Mouse (Mus musculus) kidney, postnatal 4 days (tissue): ENCODE measurements at regions not wholly inside any gene's neighbourhood (a gene's known extent, or its start where the extent isn't known, plus 50 kb on each side); places are given as distances from the start of the nearest gene placed in this dataset.

Experiments
- DNase-seq, 2 experiments: peaks; one replicate each; pipeline ENCODE4 v3.0.0; 2021; ENCODE audit warnings: mixed read lengths in 2 of 2

DNA sequence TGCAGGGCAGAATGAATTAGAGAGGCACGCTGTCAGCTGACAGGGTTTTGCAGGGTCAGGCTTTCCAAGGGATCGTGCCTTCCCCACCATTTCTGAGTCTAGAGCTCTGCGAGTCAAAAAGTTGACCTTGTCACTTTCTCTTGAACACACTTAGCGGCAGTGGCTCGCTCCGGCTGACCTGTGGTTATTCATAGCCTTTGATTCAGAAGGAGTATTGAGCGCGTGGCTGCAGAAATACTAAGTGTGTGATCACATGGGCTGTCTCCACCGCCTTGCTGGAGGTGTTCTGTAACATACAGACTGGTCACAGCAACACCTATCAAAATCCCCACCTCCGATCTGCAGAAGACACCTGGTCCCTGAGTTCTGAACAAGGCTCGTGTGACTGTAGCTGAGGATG lies 252.9 kb downstream of the Uaca start:
- no peak for DNase-seq

DNA sequence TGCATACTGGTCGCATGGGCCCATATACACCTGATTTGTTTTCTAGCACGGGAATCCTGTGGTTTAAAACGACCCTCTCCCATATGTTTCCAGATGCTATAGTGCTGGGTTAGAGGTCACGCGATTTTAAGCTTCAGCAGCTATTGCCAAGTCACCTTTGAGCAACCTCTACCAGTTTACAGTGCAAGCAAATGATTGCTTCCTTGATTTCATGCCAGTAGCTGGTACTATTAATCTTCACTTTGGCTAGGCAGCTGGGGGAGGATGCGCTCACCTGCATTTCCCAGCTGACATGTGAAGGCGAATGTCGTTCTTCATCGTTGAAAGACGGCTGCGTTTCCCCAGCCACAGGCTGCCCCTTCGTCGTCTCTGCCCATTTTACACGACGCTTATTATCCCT lies 254.2 kb downstream of the Uaca start:
- DNase-seq = no peak

DNA sequence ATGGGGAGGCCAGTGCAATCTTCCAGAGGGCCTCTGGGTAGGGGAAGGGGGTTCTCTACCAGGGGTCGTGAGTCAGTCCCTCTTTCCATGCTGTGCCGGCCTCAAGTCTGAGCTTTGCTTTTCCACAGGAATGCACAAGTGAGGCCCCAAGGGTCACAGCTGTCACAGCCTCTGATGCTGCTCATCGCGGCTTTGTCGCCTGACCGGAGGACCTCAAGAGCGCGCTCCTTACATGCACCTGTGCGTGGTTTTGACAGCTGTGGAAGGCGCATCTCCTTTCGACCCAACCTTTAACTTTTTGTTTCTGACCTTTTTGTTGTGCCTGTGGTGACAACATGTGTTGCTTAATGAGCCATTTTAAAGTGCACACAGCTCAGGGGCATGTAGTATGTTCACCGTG lies 258.3 kb downstream of the Uaca start:
- DNase-seq = no peak

DNA sequence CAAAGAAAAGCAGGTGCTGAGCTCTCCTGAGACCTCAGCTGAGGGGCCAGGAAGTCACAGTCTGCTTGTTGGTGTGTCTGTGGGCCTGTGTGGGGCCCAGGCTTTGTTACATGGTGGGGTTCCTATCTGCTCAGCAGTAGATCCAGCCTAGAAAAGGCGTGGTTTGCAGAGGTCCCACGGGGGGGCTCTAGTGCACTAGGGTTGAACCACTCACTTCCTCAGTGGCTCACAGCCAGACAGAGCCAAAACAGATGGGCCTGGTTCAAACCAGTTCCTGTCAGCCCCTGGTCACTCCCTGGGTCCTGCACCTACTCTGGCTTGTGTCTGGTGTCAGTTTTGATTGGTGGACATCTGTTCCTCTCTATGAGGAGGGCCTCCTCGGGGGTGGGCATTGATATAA lies 260.1 kb downstream of the Uaca start:
- peak; percentile 78 to 85 for DNase-seq

DNA sequence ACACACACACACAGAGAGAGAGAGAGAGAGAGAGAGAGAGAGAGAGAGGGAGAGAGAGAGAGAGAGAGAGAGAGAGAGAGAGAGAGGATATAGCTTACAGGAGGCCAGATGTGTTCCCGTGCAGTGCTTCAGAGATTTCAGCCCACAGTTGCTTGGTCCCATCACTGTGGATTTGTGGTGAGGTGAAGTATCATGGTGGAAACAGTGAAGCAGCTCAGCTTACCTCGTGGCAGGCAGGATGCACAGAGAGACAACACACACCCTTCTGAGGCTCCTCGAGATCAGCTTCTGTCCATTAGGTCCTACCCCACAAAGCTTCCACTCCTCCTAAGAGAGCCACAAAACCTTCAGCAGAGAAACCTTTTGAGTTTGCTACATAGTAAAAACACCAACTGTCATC lies 261.1 kb downstream of the Uaca start:
- no peak for DNase-seq

DNA sequence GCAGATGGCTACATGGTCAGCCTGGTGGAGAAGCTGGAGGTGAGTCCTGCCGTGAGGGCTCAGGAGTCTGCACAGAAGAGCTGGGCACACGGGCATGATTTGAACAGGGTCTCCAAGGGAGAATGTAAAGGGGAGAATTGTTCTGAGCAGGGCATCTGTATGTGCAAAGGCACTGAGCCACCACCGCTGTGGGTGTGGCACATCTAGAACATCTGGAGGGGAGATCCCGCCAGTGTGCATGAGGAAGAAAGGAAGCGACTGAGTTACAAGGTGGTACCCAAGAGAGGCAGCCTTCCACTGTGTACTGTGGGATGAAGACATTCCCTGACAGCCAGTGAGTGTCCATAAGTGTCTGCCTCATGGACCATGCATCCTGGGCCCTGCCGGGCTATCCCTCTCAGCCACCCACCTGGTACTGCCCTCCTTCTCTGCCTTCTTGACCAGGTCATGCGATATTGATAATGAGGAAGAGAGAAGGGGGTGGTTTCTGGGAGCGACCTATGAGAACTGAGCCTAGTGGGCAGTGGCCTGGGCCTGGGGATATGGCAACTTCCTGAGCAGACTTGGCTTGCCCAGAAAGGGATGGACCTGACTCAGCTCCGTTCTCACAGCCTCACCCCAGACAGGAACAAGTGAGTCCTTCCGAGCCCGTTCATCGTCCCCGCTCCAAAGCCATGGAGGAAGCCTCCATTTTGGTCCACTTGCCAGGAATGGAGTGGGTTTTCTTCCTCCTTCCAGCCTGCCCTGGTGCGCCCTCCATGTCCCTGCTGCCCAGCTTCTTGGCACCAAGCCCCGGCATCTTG lies 261.8 kb downstream of the Uaca start:
- DNase-seq = peak in 1 of 2 experiments; percentile 22

DNA sequence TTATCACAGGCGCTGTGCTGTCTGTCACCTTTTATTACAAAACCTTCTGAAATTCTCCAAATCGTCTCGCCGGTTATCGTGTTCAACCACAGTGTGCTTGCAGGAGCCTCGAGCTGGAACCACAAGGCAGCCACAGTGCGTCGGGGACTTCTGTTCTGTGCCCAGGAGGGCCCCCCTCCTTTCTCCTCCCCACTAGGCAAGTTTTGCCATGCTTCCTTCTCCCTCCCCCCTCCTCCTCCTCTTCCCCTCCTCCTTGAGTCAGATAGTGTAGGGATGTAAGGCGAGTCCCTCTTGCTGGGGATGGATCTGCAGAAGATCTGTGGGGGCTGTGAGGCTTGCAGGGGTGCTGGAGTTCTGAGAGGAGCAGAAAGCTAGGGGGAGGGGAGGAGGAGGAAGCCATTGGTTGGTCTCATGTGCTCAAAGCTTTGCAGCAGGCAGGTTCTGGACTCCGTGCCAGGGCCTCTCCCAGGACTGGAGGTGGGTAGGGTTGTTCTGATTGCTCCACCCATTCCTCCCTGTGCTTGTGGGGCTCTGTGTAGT lies 262.5 kb downstream of the Uaca start:
- DNase-seq = peak in 1 of 2 experiments; percentile 36

DNA sequence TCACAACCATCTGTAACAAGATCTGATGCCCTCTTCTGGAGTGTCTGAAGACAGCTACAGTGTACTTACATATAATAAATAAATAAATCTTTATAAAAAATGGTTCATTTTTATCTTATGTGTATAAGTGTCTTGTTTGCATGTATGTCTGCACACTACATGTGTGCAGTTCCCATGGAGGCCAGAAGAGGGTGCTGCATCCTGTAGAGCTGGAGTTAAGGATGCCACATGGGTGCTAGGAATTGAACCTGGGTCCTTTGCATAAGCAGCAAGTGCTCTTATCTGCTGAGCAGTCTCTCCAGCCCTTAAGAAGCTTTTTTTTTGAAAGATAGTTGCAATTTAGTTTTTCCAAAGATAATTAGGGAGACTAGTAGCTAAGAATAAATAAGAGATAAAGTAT lies 264.9 kb downstream of the Uaca start:
- DNase-seq = no peak

DNA sequence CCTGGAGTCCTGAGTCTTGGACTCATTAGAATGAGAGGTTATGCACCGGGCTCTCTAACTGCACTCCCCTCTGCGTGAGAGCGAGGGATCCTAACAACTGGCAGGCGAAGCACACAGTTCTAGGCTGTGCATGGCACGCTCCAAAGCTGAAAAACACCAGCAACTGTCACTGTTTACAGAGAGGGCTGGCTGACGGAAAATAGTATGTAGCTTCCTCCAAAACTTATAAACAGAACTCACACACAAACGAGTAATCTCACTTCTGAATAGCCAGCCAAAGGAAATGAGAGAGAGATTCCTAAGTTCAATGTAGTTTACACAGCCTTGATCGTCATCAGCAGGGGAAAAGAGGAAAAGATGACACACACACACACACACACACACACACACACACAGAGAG lies 266.6 kb downstream of the Uaca start:
- no peak for DNase-seq

DNA sequence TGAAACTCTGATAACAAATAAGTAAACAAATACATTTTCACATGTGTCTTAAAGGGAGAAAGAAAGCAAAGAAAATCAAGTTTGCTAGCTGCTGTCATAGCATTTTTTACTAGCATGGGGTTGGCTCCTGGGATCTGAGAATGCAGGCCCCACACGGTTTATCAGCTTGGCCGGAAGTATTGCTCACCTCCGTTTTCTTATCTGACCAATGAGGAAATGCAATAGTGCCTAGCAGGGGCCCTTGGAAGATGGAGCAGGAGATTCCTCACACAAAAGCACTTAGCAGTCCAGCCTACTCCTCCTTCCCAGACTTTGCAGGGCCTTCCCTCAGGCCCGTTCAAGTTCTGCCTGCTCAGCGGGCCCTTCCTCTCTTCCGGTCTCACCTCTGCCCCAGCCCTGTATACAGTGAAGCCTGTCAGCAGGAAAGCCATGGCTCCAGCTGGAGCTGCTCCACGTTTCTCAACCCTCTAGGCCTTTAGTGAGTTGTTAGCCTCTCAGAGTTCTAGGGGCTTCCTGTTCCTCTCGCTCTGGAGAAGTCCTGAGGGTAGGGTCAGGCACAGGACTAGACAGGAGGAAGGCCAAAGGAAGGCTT lies 270.5 kb downstream of the Uaca start:
- DNase-seq = peak in 1 of 2 experiments; percentile 38

DNA sequence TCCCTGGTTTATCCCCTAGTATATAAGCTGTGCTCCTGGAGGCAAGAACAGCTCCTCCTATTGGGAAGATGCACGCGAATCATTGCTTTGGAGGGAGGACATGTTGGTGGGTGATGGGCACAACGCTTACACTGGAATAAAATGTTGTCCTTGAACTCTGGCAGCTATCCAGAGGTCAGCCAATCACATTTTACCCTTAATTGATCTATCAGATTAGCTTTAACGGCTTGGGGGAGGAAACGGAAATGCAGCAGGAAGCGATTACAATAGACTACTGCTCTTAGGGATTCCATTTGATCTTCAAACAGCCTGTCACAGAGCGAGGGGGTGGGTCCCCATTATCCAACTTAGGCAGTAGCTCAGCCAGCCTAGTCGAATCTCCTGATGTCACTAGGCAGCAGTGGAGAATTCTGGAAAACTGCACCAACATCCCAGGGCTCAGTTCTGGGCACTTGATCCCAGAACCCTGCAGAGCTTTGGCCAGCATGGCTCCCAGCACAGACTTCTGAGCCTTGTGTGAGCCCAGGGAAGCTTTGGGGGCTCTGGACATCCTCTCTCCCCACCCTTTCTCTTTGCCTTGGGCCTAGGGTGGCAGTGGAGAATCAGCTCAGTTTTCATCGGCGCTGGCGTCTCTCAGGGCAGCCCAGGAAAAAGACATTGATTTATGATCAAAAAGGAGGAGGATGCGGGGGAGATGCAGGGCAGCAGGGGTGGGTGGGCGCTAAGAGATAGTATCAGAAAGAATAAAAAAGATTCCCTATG lies 275.4 kb downstream of the Uaca start:
- DNase-seq = no peak

DNA sequence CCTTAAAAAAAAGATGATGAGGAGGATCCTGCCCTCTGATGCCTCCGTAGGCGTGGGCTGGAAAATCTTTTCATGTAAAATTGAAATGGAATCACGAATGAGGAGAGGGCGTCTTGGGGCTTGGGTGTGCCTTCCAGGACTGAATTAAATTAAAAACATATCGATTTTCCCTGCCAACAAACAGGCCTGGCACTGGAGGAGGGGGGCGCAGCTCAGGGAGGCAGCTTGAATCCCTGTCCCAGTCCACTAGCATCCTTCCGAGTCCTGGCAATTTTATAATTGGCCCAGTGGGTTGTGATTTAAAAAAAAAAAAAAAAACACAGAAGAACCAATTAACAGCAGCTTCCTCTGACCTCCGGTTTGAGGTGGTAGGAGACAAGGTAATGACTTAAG lies 276.0 kb downstream of the Uaca start:
- no peak for DNase-seq

DNA sequence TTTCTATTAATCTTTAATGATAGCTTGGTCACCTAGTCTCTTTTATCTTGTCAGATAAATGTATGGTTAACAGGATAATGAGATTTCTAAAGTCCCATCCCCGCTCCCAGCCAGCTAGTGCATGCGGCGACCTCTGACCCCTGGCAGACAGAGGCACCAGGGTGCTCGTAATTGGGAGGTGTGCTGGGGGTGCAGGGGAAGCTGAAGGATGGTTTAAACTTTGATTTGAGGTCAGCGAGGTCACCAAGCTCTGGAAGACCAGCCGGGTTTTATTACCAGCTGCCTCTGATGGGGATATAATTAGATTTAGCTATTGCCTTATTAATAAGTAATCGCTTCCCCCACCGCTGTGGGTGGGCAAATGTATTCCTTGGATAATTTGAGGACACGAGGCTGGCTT lies 276.5 kb downstream of the Uaca start:
- DNase-seq = peak; percentile 37 to 49

DNA sequence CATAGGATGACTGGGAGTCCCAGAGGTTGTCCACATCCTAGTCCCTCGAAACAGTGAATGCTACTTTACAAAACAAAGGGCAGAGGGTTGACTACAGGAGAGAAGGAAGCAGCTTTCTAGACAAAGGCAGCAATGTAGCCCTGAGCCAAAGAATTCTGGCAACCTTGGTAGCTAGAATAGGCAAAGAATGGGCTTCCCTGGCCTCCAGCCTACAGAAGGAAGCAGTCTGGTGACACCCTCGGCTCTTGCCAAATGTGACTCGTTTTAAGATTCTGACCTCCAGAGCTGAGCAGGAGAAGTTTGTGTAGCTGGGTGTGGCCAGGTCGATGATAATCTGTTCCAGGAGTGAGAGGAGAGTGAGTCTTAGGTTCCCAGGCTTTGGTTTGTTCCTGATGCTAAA lies 279.1 kb downstream of the Uaca start:
- no peak for DNase-seq

DNA sequence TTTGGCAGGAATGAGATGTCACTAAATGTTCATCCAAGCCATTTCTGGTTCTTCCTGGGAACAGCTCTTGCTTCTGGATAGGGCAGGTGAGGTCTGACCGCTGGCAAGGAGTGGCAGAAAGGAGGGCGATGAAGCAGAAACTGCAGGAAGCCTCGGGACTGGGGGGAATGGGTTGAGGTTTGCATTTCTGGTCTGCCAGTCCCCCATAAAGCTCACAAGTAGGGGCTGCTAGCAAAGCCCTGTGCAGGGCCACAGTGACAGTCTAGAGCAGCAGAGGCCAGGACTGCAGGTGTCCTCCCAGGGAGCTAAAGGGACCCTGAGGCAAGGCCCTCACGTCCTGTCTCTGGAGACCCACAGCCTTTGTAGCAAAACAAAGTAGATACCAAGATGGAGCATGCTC lies 280.7 kb downstream of the Uaca start:
- peak in 1 of 2 experiments; percentile 28 for DNase-seq

DNA sequence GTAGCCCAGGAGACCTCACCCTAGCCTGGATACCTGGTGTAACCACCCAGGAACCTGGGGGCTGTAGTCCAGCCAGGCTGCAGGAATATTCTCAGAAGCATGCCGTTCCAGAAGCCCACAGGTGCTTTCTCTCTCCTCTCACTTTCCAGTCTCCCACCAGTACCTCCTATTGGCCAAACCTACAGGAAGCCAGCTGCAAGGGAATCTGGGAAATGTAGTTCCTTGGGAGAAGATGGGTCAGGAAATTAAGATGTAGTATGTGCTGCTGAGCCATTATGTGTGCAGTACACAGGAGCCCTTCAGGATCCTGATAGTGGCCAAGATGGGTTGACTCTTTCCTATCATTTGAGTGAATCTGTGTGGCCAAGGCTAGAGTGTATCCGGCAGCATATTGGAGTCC lies 282.8 kb downstream of the Uaca start:
- DNase-seq = no peak

DNA sequence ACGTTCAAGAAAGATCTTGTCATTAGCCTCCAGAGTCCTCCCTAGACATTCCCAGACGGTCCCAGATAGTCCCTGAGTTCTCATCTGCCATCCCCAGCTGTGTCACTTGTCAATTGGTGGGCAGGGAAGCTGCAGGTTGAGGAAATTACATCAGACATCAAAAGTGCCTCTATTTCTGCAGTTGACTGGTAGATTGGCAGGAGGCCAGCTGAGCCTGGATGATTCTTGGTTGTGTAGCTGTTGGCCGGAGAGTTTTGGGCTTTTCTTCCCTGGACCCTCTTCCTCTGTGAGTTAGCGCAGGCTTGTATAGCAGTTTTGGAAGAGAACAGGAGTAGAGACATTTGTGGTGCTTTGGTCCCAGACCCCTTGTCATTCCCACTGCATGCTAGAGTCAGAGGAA lies 283.5 kb downstream of the Uaca start:
- DNase-seq = no peak

DNA sequence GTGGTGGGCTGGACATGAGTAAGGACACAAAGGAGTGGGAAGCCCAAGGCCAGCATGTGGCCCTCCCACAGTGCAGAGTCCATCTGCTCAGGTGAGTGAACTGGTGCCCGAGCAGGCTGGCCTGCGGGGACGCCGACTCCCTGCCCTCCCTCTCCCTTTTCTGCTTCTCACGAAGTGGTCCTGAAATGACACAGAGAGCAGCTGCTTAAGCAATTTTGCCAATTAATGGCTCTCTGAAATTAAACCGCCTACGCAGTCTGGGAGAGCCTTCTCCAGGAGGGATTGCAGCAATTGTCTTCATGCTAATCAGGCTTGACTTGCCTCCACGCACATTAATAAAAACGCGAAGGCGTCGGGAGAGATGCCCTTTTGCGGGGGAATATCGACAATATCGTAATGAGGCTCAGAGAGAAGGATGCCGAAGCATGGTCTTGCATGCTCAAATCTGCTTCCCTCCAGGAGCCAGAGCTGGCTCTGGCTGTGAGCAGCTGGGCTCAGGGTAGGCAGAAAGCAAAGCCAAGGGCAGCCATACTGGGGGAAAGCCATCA lies 287.2 kb downstream of the Uaca start:
- DNase-seq = no peak

DNA sequence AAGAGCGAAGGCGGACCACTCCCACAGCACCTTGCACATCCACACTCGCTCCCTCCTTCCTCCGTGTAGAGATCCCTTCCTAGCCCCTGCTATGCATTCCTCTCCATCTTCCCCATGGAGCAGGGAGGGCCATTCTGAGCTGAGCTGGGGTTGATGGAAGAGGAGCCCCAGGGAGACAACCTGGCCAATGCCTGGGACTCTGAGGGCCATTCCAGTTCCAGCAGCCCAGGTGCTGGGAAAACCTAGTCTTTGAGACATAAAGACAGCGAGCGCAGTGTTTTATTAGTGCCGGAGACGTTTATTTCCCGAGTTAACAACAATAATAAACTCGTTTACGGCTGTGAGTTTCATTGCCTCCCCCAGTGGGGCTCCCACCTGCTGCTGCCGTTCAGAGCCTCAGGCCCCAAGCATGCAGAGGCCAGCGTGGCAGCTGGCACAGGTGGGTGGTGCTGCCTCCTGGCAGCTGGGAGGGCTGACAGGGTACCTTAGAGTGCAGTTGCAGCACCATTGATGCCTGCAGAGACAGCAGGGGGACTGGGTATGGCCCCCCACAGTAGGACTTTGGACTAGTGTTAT lies 287.4 kb upstream of the Tle3 start:
- DNase-seq = peak in 1 of 2 experiments; percentile 28

DNA sequence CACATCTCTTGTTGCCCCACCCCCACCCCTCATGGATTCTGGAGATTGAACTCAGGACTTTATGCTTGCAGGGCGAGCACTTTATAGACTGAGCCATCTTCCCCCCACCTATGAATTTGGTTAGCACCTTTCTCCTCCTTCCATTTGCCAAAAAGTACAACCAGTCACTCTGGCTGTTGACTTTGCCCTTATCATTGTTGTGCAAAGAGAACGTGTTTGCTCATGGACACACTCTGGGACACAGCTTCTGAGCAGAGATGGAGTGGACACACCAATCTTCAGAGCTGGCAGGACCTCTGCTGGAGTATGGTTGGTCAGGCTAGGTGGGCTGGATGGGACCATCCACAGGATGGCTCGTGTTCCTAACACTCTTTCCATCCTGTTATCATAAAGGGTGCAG lies 285.1 kb upstream of the Tle3 start:
- DNase-seq = no peak

DNA sequence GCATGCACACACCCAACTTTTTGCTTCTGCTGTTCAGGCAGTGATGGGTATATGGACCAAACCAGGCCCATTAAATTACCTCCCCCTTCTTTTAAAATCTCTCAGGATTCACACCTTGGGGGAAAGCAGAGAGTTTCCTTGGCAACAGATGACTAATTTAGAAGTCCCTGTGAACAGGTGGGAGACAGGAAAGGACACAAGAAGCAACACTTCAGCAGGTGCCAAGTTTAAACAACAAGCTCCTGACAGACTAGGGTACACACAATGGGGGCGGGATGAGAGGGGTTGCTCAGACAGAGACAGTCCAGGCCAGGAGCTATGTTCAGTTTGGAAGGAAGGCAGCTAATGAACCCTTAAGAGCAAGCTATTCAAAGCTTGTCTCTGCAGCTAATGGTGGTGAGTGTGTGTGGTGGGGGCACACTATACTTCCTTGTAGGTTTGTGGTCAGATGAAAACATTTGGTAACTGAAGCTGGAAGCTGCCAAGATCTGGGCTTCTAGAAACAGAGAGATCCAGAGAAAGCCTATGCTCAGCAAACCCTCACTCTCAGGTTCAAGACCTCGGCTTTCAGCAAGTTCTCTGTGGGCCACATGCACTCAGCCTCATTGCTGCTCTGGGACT lies 283.0 kb upstream of the Tle3 start:
- no peak for DNase-seq

DNA sequence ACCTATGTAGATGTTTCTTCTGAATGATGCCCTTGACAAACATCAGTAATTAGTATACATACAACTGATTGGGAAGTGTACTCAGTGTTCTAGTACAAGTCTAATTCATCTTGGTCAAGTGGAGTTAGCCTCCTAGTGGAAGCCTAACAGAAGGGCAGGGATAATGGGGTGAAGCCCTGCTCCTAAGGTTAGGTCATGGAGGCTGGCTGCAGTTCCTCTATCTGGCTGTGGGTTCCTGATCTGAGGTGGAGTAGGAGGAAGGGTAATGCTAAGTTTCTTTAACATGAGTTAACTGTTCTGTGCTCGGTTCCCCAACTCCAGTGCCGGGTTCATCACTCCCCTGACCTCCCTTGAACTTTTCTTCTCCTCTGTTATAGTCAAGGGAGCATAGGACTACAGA lies 281.1 kb upstream of the Tle3 start:
- no peak for DNase-seq
